Mouse (Mus musculus): ENCODE results near the gene Atp2a3.

Atp2a3 gene

GRCm38 (mm10) chr11:72954216-72954615 is 6.8 kb upstream of the Atp2a3 start:
- no peak for DNase-seq (ENCODE audit: low read depth, low spot score)

GRCm38 (mm10) chr11:72955339-72955974 is 5.5 kb upstream of the Atp2a3 start:
- no peak for DNase-seq (ENCODE audit: low read depth, low spot score)

GRCm38 (mm10) chr11:72957318-72957717 is 3.7 kb upstream of the Atp2a3 start:
- no peak for DNase-seq (ENCODE audit: low read depth, low spot score)

- no peak for DNase-seq (ENCODE audit: low read depth, low spot score)
Measured at GRCm38 (mm10) chr11:72959924-72960679, 867 bp upstream of the Atp2a3 start.

GRCm38 (mm10) chr11:72960723-72961071 is 272 bp upstream of the Atp2a3 start:
- peak; percentile 48 for DNase-seq (ENCODE audit: low read depth, low spot score)

DNA sequence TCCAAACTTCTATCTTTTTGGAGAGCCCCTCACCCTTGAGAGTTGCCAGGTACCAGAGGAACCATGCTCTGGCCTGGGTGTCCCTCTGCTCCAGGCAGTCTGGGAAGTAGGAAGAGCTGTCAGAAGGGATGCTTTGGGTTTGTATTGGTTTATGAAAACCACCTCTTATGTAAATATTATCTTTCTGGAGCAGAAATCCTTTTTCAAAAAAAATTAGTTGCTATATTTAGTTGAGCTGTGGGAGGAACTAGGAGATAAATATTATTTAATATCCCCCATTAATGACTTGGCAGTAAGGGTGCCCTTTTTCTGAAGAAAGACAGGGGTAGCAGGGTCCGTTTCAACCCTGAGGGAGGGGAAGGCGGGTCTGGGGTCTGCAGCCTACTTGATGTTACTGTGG is 1.4 kb downstream of the Atp2a3 start:
- DNase-seq (ENCODE audit: low read depth, low spot score), result no peak

DNA sequence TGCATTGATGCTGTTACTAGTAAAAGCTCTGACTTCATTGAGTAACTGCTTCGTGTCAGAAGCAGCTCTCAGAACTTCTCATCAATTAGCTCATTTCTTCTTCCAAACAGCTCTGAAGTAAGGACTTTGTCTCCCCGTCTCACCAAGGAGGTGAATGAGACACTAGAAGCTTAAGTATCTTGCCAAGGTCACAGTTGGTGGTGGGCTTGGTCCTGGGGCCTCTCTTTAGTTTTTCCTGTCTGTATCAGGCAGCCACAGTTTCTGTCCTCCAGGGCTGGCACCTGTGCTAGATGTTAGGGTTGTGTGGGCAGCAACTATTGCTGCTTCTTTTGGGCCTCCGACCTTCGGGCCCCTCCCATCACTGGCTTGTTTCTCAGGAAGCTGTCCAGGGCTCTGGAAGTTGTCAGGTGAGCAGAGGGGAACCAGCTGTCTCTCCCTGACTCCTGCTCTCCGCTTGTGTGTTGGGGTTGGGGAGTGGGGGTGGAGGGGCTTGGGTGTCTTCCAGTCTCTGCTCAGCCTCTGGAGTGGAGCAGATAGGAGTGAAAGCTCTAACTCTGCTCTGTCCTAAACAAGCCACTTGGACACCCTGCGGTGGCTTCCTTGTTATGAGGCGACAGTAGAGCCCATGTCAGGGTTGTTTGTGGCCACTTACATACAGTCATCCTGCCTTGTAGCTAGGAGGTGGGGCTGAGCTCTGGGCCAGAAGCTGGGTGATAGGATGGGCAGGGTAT is 2.3 kb downstream of the Atp2a3 start:
- no peak for DNase-seq (ENCODE audit: low read depth, low spot score)

- no peak for DNase-seq (ENCODE audit: low read depth, low spot score)
Measured at GRCm38 (mm10) chr11:72963789-72964294, 2.9 kb downstream of the Atp2a3 start.

- DNase-seq (ENCODE audit: low read depth, low spot score), result no peak
Measured at GRCm38 (mm10) chr11:72974995-72975503, 14.1 kb downstream of the Atp2a3 start.

- DNase-seq (ENCODE audit: low read depth, low spot score), result no peak
Measured at GRCm38 (mm10) chr11:72982516-72982915, 21.5 kb downstream of the Atp2a3 start.

- peak; percentile 31 for DNase-seq (ENCODE audit: low read depth, low spot score)
Measured at GRCm38 (mm10) chr11:72983283-72983682, 22.3 kb downstream of the Atp2a3 start.

DNA sequence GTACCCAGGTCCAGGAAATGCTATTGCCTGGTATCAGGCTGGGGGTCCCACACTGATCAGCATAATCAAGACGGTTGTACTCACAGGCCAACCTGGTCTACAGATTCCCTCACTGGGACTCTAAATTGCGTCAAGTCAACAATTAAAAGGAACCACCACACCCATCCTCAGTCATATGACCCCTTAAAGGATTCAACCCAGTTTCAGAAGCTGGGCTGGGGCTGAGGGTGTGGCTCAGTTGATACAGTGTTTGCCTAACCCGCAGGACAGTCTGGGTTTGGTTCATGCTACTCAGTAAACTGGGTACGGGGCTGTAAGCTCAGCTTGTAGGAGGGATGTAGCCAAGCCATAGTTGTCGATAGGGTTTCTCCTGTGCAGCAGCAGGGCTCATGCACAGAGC is 25.8 kb downstream of the Atp2a3 start:
- peak; percentile 21 for DNase-seq (ENCODE audit: low read depth, low spot score)

- DNase-seq (ENCODE audit: low read depth, low spot score), result no peak
Measured at GRCm38 (mm10) chr11:72987234-72987633, 26.3 kb downstream of the Atp2a3 start.

- DNase-seq (ENCODE audit: low read depth, low spot score), result no peak
Measured at GRCm38 (mm10) chr11:72987807-72988206, 26.8 kb downstream of the Atp2a3 start.

- DNase-seq (ENCODE audit: low read depth, low spot score), result no peak
Measured at GRCm38 (mm10) chr11:72989044-72989443, 28.1 kb downstream of the Atp2a3 start.

- no peak for DNase-seq (ENCODE audit: low read depth, low spot score)
Measured at GRCm38 (mm10) chr11:72990688-72991087, 29.7 kb downstream of the Atp2a3 start.

- DNase-seq (ENCODE audit: low read depth, low spot score), result no peak
Measured at GRCm38 (mm10) chr11:72991961-72992360, 31.0 kb downstream of the Atp2a3 start.

- DNase-seq (ENCODE audit: low read depth, low spot score), result no peak
Measured at GRCm38 (mm10) chr11:72996346-72996745, 35.4 kb downstream of the Atp2a3 start.

DNA sequence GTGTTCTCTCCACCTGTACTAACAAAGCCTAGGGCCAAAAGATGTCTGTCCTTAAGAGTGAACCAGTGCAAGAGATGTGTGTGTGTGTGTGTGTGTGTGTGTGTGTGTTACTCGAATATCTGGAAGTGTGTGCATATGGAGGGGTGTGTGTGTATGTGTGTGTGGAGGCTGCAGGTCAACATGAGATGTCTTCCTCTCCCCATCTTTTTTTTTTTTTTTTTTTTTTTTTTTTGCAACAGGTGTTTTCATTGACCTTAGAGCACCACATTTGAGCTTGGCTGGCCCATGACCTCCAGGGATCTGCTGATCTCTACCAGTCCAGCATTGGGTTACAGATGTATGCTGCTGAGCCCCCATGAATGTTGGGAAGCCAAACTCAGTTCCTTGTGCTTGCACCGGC is 35.8 kb downstream of the Atp2a3 start:
- DNase-seq (ENCODE audit: low read depth, low spot score), result no peak

DNA sequence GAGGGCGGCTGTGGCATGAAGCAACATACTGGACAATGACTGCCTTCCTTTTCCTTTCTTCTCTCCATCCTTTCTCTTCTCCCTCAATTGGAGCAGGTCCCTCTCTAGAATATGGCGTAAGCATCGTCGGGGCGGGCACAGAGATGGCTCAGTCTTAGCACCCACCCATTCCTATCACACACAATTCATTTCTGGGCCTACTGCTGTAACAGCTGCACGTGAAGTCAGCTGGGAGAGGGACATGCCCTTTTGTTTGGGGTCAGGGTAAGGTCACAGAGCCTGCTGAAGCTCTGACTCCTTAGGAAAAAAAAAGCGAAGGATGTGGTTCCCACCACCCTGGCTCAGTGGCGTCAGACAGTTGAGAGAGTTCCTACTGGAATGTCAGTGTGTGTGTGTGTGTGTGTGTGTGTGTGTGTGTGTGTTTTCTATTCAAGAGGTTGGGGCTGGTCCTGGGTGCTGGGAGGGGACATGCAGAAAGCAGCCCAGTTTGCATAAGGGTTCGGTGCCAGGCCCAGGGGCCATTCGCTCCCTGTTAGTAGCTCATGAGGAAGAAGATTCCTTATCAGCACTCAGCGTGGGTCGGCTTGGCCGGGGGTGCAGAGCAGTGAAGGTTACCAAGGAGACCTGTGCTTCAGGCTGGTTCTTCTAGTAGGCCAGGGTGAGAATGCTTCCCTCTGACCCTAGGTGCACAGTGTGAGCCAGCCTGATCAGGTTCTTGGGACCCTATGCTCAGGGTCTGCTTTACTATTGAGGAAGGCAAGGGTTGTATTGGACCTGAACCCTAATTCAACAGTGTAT is 36.8 kb downstream of the Atp2a3 start:
- peak; percentile 36 for DNase-seq (ENCODE audit: low read depth, low spot score)

GRCm38 (mm10) chr11:72998771-72999170 is 37.8 kb downstream of the Atp2a3 start, which contains the start of gene P2rx1:
Gene P2rx1, plus strand, starts transcription at chr11:72999103.
- no peak for DNase-seq (ENCODE audit: low read depth, low spot score)

Data from R1 (cell line).